Mouse (Mus musculus) spleen, embryonic (tissue): ENCODE results near the gene Qtrt1.

Source experiments
- CTCF ChIA-PET: fragments of 350-600 bp; sonication (Branson Sonifier 250); formaldehyde crosslinking; loops from one replicate; lab custom pipeline; 2022; lab: Charles Lee

Gene Qtrt1

DNA sequence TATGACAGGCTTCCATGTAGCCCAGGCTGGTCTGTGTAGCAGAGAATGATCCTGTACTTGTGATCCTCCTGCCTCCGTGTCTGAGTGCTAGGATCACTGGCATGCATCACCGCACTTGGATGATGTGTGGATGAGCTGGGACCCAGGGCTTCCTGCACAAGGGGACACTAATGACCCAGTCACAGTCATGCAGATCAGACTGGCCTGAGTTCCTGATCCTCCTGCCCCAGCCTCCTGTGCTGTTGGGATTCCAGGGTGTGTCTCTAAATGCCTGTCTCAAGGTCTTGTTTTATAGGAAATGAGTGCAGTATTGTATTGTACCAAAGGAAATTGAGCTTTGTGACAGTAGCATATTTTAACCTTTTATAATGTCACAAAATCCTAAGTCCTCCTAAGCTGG is 6.2 kb downstream of the Qtrt1 start:
- CTCF ChIA-PET, result interaction anchor here (0.8 kb wide), 1 partner anchor 15 kb away, joined by 21 read pairs; no protein-coding TSS in a partner anchor

DNA sequence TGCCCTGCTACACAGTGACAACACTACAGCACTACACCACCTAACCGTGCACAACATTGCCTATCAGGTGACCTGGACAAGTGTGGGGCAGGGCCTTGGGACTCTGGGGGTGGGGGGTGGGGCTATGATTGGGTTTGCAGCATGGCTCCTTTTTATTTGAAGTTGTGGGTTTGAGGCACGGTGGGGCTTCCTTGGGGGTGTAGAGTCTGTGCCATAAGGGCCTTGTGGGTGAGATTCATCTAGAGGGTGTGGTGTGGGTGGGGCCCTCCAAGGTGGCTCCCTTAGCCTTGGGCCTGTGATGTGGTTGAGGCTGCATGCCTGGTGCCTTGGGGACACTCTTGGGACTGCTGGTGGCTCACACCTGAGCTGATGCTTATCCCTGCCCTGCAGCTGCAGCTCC is 8.0 kb downstream of the Qtrt1 start:
- CTCF ChIA-PET, result no interaction called here

DNA sequence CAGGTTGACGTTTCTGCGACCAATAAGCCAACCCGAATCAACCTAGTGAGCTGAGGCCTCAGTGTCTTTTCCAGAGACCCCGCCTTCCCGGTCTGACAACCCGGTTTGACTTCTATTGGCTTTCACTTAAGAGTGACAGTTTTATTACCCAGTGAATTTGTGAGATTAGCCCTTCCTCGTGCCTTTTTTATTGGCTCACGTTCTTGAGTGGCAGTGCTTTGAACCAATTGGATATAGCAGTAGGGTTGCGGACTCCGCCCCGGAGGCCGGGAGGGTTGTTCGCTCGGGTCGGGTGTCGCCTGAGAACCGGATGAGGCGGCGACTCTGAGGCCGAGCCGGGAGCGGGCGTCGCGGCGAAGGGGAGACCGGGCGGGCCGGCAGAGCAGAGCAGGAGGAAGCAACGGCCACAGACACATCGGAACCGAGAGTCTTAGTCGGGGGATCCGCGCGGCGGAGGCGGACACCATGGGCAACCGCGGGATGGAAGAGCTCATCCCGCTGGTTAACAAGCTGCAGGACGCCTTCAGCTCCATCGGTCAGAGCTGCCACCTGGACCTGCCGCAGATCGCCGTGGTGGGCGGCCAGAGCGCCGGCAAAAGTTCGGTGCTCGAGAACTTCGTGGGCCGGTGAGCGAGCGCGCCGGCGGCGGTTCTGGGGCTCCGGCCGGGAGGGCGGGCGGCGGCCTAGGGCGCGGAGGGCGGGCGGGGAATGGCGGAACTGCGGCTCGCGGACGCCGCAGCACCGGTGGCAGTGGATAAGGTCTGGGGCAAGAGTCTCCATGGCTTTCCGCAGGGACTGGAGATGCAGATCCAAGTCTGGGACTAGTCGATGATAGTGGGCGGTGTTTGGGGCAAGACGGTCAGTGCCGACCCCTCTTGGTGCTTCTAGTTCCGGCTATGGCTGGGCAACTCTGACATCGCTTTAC is 13.3 kb downstream of the Qtrt1 start, which contains the start of gene Dnm2:
Gene Dnm2, plus strand, starts transcription at position 278 of the 925 bp plus-strand sequence.
- CTCF ChIA-PET, result interaction anchor here (0.6 to 0.7 kb wide), 2 partner anchors 111 to 387 kb away, joined by 3 read pairs; no protein-coding TSS in a partner anchor

DNA sequence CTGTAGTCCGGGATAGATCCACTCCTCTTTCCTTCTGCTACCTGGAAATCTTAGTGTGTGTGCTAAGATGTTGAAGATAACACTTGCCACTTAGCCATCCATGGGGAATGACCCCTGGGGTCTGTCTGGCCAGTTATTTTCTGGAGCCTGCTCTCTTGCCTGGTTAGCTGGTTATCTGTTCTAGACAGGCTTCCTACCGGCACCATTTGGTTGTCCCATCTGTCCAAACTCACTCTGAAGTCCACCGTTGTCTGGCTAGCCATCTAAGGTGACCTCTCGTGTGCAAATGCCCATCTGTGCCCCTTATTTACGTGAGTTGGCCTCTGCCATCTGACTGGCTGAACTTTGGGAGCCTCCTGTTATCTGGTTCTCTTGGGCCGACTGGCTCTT is 13.9 kb downstream of the Qtrt1 start:
- CTCF ChIA-PET, result interaction anchor here (0.6 kb wide), 1 partner anchor 110 kb away, joined by 3 read pairs; no protein-coding TSS in a partner anchor

DNA sequence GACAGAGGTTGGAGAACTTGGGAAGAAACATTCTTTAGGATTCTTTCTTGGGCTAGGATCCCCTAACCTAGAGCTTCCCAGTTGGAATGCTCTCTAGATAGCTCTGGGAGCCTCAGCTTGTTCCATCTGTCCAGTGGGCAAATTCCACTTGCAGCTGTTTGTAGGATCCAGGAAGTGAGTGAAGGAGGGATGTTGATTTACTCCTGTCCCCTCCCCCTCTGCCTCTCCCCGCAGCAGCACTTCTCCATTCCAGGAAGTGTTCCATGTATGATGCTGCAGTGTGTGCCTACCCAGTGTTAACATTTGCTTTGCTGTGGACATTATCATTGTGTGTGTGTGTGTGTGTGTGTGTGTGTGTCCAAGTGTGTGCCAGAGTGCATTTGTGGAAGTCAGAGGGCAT is 14.4 kb downstream of the Qtrt1 start:
- CTCF ChIA-PET, result interaction anchor here (0.6 kb wide), 1 partner anchor 505 kb away, joined by 3 read pairs; no protein-coding TSS in a partner anchor

DNA sequence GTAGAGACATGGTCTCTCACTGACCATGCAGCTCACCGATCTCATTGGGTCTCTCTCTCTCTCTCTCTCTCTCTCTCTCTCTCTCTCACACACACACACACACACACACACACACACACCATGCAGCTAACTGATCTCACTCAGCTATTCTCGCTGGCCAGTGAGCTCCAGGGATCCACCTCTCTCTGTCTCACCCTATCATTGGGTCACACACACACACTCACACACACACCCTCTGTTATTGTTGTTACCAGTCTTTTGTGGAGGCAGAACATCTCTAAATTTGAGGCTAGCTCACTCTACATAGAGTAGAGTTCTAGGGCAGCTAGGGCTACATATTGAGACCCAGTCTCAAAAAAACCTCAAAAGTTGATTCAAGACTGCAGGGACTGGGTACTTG is 14.9 kb downstream of the Qtrt1 start:
- CTCF ChIA-PET, result interaction anchor here (0.6 to 0.7 kb wide), 2 partner anchors 34 to 505 kb away, joined by 3 to 4 read pairs; no protein-coding TSS in a partner anchor

DNA sequence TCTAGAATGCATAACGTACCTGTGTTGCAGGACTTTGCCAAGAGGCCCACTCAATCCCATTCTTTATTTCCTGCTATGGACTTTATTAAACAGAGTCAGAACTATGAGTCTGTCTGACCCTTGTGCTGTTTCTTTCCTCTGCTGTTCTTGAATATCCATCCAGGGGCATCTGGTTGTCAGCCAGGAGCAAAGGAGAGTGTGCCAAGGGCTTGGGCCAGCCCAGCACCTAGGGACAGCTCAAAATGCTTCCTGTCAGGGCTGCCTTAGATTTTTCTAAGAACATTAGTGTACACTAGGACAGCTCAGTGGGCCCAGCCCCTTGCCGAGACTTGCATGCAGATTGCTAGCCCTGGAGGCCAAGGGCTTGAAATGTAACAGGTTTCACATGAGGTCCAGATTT is 16.1 kb downstream of the Qtrt1 start:
- CTCF ChIA-PET, result no interaction called here

DNA sequence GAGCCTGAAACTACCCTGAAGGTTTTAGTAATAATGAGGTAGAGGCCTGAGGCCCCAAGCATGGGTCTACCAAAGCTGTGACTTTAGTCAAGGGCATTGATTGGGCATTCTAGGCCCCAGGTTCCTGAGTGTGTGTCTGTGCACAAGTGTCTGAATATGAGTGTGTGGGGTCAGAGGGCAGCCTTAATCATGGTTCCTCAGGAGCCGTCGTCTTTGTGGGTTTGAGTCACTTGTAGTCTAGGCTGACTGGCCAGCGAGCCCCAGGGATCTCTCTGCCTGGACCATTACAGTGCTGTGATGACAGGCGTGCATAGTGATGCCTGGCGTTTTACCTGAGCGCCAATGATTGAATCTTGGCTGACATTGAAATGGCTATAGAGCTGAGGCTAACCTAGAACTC is 16.5 kb downstream of the Qtrt1 start:
- CTCF ChIA-PET, result no interaction called here

DNA sequence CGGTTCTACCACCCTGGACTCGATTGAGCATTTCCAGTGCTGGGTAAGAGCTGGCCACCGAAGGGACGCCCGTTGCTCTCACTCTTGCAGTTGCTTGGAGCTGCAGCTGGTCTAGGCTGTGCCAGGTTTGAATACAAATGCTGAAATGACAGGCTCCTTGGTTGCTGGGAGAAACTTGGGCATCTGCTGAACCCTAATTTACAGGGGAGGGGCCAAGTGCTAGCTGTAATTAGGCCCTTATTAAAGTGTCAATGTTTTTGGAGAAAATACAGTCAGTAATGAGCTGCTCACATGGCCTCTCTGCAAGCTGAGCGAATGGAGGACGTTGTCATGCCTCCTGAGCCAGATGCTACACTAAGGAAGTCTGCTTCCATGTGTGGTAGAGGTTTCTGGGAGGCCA is 19.1 kb downstream of the Qtrt1 start:
- CTCF ChIA-PET, result no interaction called here

DNA sequence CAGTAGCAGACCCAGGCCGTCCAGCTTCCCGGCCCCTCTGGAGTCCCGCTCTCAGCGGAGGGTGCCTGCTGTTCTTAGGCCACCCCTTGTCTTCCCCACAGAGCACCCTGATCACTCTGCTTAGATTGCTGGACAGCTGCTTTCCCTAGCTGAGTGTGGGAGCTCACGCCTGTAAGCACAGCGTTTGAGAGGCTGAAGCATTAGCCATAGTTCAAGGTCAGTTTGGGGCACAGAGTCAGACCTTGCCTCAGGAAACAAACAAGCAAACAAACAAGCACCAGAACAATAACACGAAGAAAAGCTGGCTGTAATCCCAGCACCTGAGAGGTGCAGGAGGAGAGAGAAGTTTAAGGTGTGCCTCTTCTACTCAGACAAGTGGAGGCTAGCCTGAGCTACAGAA is 20.4 kb downstream of the Qtrt1 start:
- CTCF ChIA-PET, result interaction anchor here (0.5 kb wide), 1 partner anchor 38 kb away, joined by 4 read pairs; no protein-coding TSS in a partner anchor

DNA sequence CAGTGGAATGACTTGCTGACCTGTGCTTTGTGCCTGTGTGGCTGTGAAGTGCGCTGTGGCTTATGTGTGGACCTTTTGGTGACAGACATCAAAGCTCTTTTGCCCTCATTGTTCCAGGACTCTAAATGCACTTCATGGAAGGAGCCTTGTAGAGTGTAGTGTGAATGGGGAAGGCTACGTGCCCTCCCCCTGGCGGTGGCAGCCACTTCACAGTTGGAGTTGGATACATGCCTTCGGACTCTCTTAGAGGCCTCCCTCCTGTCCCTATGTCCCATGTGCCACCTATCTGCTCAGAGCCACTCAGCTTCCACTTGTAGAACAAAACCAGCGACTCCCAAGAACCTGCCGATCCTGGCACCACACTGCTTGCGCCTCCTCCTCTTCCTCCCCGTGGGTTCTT is 22.1 kb downstream of the Qtrt1 start:
- CTCF ChIA-PET, result no interaction called here

DNA sequence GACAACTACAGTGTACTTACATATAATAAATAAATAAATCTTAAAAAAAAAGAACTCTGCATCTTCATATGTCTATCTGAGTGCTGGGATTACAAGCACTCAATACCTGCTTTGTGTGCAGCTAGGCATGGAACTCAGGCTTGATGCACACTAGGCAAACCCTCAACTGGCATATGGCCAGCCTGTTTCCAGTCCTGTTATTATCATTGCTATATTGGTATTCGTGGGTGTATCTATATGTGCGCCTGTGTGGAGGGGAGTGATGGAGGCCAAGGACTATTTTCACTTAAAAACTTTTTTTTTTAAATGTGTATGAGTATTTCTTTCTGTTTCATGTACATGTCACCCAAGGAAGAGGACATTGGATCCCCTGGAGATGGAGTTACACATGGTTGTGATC is 22.8 kb downstream of the Qtrt1 start:
- CTCF ChIA-PET, result no interaction called here

DNA sequence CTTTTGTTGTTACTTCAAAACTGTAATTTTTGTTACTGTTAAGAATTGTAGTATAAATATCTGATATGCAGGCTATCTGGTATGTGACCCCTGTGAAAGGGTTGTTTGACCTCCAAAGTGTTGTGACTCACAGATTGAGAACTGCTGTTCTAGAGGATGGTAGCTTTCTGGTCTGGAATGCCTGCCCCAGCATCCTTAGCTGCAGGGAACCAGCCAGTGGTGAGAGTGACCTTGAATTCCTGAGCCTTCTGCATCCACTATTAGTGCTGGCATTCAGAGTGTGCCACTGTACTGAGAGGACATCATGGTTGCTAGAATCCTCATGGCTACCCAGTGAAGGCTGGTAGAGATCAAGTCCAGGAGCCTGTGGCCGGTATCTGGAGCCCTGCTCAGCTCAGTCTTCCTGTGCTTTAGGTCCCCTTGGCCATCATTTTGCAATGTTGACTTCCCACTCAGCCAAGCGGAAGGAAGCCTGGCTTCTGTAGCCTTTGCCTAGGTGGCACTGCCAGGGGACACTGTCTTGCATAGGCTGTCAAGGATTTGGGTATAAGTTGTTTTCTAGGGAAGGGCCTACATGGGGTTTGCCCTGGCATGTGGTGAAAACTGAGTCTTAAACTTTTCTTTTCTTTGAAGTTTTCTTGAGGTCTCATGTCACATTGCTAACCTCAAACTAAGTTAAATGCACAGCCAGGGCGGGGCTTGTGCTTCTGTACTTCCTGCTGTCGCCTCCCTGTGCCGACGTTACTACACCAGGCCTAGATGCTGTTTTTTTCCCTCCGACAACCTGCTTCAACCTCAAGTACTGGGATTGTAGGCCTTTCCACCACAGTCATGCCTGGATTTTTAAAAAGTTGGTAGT is 24.4 kb downstream of the Qtrt1 start:
- CTCF ChIA-PET, result no interaction called here

DNA sequence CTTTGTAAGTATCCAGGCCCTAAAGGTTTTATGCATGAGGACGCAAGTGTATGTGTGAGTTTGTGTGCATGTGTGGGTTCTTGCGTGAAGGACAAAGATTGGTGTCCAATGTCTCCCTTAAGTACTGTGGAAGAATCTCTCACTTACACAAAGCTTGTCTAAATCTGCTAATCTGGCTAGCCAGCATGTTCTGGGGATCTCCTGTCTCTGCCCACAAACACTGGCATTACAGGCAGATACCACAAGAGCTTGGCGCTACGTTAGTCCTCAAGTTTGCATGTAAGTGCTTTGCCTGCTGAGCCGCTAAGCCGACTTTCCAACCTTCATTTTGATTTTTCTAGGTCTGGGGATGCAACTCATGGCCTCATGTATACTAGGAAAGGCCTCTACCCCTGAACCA is 25.9 kb downstream of the Qtrt1 start:
- CTCF ChIA-PET, result no interaction called here

DNA sequence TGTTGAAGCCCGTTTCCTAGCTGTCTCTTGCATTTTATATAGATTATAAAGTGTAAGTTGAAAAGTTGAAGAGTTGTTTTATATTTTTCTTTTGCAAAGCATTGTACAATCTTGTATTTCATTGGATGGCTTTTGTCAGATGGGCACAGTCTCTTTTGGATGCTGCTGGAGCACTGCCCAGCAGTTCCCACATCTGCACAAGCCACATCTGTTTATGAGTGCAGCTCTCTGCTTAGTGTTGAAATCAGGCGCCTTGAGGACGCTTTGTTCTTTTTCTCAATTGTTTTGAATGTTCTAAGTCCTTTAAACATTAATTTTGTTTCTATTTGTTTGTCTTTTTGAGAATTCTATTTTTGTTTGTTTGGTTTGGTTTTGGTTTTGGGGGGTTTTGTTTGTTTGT is 26.6 kb downstream of the Qtrt1 start:
- CTCF ChIA-PET, result no interaction called here

DNA sequence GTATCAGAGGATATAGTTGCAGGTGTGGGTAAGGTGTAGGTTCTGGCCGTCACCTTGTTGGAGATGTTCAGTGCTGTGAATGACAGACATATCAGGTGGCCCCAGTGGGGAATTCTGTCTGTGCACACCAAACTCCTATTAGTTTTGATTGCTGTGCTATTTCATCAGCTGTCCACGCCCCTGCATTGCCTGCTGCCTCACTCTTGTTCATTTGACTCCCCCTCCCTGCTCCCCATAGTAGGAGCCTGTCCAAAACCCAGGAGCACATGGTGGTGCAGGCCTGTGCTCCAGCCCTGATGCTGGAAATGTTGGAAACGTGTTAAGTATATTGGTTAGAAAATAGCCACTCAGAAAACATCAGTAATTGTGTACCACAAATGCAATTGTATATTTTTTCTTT is 27.8 kb downstream of the Qtrt1 start:
- CTCF ChIA-PET, result no interaction called here

DNA sequence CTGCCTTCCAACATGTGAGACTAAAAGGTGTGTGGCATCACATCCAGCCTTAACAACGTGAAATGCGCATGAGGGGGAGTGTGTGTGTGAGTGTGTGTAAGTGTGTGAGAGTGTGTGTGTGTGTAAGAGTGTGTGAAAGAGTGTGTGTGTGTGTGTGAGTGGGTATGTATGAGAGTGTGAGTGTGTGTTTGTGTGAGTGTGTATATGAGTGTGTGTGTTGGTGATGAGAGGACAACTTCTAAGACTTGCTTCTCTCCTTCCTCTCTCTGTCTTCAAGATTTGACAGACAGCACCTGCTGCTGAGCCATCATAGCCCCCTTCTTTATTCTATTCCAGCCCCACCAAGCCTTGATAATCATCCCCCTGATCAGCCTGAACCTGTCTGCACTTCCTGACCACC is 28.3 kb downstream of the Qtrt1 start:
- CTCF ChIA-PET, result no interaction called here

DNA sequence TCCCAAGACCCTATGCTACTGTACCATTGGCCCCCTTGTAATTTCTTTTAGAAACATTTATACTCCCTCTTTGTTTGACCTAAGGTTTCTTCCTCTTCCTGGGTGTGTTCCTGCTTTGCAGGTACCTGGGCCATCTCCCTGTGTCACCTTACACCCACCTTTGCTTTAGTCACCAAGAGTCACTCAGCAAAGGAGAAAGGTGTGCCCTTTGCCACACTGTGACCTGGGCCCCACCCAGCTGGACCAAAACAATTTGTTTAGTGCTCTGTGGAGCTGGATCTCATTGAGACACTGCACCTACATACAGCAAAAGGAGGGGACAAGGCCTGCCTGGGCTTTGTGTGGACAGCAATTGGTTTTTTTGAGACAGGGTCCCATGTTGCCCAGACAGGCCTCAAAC is 28.8 kb downstream of the Qtrt1 start:
- CTCF ChIA-PET, result no interaction called here

DNA sequence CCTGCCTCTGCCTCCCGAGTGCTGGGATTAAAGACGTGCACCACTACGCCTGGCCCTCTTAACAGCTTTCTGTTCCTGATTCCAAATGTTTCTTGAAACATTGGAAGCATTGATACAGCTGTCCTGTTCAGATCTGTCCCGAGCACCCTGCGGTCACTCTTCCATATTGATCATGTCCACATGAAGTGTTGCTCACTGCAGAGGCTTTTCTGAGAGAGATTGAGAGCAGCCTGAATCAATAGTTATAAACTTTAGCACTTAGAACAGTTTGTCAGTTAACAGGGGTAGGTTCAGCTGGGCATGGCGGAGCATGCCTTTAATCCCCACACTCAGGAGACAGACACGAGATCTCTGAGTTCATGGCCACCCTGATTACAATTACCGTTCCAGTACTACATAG is 32.2 kb downstream of the Qtrt1 start:
- CTCF ChIA-PET, result no interaction called here

DNA sequence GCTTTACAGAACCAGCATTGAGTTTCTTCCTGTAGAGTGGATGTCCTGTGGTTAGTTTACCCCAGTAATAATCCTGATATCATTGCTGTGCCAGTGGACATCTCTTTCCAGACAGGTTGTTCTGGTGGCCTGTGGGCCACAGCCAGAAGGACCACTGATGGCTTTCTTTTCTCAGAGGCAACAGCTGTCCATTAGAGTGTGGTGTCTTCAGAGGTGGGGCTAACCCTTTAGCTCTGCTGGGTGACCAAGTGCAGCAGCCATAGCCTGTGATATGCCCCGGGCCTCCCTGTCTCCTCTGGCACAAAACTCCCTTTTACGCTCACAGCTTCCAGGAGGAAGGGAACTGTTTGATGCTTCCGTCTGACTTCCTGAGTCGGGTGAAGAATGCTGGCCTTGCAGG is 32.9 kb downstream of the Qtrt1 start:
- CTCF ChIA-PET, result interaction anchor here (0.6 kb wide), 1 partner anchor 87 kb away, joined by 5 read pairs; no protein-coding TSS in a partner anchor

DNA sequence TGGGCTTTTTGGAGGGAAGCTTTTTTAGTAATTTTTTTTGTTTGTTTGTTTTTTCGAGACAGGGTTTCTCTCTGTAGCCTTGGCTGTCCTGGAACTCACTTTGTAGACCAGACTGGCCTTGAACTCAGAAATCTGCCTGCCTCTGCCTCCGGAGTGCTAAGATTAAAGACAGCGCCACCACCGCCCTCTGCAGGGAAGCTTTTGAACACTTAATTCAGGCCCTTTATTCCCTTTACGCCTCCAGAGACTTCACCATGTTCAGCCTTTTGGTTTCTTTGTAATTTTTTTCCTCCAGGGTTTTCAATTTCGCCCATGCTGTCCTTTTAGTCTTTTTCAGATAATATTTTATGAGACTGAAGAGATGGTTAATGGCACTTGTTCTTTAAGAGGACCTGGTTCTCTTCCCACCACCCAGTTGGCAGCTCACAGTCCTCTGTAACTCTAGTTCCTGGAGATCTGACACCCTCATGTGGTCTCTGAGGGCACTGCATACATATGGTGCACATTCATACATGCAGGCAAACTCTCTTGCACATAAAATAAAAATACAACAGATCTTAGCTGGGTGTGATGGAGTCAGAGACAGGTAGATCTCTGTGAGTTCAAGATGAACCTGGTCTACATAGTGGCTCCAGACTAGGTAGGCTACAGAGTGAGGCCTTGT is 33.6 kb downstream of the Qtrt1 start:
- CTCF ChIA-PET, result interaction anchor here (0.6 kb wide), 1 partner anchor 88 kb away, joined by 5 read pairs; no protein-coding TSS in a partner anchor
